Mouse (Mus musculus): ENCODE measurements around the gene Wap. TPM values are rescaled to one million over a fixed set of nuclear protein-coding genes. Genes with fewer than 3 reads are reported as not detected.

The Wap gene
- total RNA-seq (2012; rRNA removed) = not detected in 2 replicates
- total RNA-seq (2014; rRNA removed) = not detected in 2 replicates
- polyA plus RNA-seq (2012; ENCODE audit: insufficient read length, low read depth) = not detected in 2 replicates

DNA sequence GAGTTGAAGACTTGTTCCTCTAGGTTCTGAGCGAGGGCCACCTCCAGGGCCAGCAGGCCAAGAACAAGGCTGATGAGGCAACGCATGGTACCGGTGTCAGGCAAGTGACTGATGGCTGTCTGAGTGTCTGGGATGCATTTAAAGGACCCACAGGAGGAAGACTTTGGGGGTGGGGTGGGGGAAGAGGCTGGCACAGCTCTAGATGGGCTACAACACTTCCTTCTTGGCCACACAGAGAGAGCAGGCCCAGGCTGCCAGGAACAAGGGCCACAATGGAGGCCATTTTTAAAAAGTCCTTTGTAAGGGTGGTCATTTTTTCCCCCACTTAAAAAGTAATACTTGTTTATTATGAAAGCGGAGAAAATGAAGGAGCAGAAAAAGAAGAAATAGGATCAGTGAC, at the start of gene Wap:
Gene Wap (minus strand): TSS at position 101 of the 400 bp plus-strand sequence.
- Histone ChIP-seq H3K4me1 (ENCODE audit: control insufficient read depth in 1 of 2, insufficient read depth in 2 of 2) (peaks cover 2 to 8% of the 10 kb centered on the region in 2 experiments; a peak in 3 of 4 replicates), H3K4me3 (replicated peaks in 1 of 3; ENCODE audit: low read depth in 2 of 3, low read length in 2 of 3, poor library complexity in 1 of 3) (no peak within 1 kb of the TSS), H3K27me3 (replicated peaks) (peaks cover 3% of the 10 kb centered on the region), H3K36me3 (replicated peaks in 1 of 2; ENCODE audit: control insufficient read depth in 1 of 2, insufficient read depth in 1 of 2, low read length in 1 of 2) (no peaks in the 10 kb centered on the region), H3K9me3 (replicated peaks; ENCODE audit: low read length) (no peaks in the 10 kb centered on the region), H3K4me2 (ENCODE audit: insufficient read depth, low read depth, poor library complexity, severe bottlenecking) (no peak within 1 kb of the TSS), H3K27ac (ENCODE audit: insufficient read depth, low read depth) (no peak within 1 kb of the TSS), H3K79me2 (replicated peaks; ENCODE audit: control insufficient read depth, extremely low read depth, insufficient read depth, poor library complexity, severe bottlenecking) (no peaks in the 10 kb centered on the region), H3K9ac (ENCODE audit: insufficient read depth, low read depth) (no peak within 1 kb of the TSS)
- no peak for DNase-seq (ENCODE audit: extremely low read depth)
- dilution Hi-C loops (cut with MboI; ENCODE audit: extremely low pct_ligation_motif_present, extremely low pct_unique_long_range_greater_than_20kb, low sequenced_read_pairs) = no loop called here
- in situ Hi-C loops (cut with MboI; ENCODE audit: low pct_ligation_motif_present, low pct_unique_long_range_greater_than_20kb, low sequenced_read_pairs) = no loop called here
- TF ChIP-seq ZKSCAN1 (IDR thresholded peaks at IDR 0.05; ENCODE audit: borderline replicate concordance, low read depth, low read length) = no peak
- TF ChIP-seq UBTF (IDR thresholded peaks at IDR 0.05; ENCODE audit: low read depth, low read length) = no peak
- TF ChIP-seq SMC3 (IDR thresholded peaks at IDR 0.05; ENCODE audit: low read depth, low read length) = no peak
- no peak for TF ChIP-seq MAFK (IDR thresholded peaks at IDR 0.05; ENCODE audit: insufficient replicate concordance, low read length)
- no peak for TF ChIP-seq RAD21 (IDR thresholded peaks at IDR 0.05; ENCODE audit: low read depth, low read length)
- TF ChIP-seq SIN3A (IDR thresholded peaks at IDR 0.05; ENCODE audit: low read length) = no peak
- no peak for TF ChIP-seq USF2 (conservative IDR thresholded peaks at IDR 0.05; ENCODE audit: low read depth, low read length)
- TF ChIP-seq USF1 (IDR thresholded peaks at IDR 0.05; ENCODE audit: low read depth, low read length) = no peak
- no peak for TF ChIP-seq PAX5 (IDR thresholded peaks at IDR 0.05; ENCODE audit: low read length)
- no peak for TF ChIP-seq MAX (IDR thresholded peaks at IDR 0.05; ENCODE audit: low read length)
- TF ChIP-seq NELFE (IDR thresholded peaks at IDR 0.05; ENCODE audit: low read depth, low read length) = no peak
- TF ChIP-seq ELF1 (IDR thresholded peaks at IDR 0.05; ENCODE audit: low read depth, low read length) = no peak
- no peak for TF ChIP-seq IRF4 (IDR thresholded peaks at IDR 0.05; ENCODE audit: low read depth, low read length)

- Histone ChIP-seq H3K9me3 (replicated peaks; ENCODE audit: low read length) (peaks cover 25% of the 10 kb centered on the region), H3K27me3 (replicated peaks) (peaks cover 70% of the 10 kb centered on the region), H3K9ac (ENCODE audit: insufficient read depth, low read depth) (no peak overlapping the region), H3K4me1 (ENCODE audit: control insufficient read depth in 1 of 2, insufficient read depth in 2 of 2) (no peaks in the 10 kb centered on the region), H3K79me2 (replicated peaks; ENCODE audit: control insufficient read depth, extremely low read depth, insufficient read depth, poor library complexity, severe bottlenecking) (no peaks in the 10 kb centered on the region), H3K27ac (ENCODE audit: insufficient read depth, low read depth) (no peak overlapping the region), H3K4me2 (ENCODE audit: insufficient read depth, low read depth, poor library complexity, severe bottlenecking) (no peak overlapping the region), H3K4me3 (replicated peaks in 1 of 3; ENCODE audit: low read depth in 2 of 3, low read length in 2 of 3, poor library complexity in 1 of 3) (no peak overlapping the region), H3K36me3 (replicated peaks in 1 of 2; ENCODE audit: control insufficient read depth in 1 of 2, insufficient read depth in 1 of 2, low read length in 1 of 2) (no peaks in the 10 kb centered on the region)
- TF ChIP-seq MAZ (IDR thresholded peaks at IDR 0.05; ENCODE audit: low read depth, low read length) (no peak), MAX (IDR thresholded peaks at IDR 0.05; ENCODE audit: low read length) (no peak), MAFK (IDR thresholded peaks at IDR 0.05; ENCODE audit: insufficient replicate concordance, low read length) (no peak), POLR2A (IDR thresholded peaks at IDR 0.05; ENCODE audit: low read depth, low read length) (no peak), ZC3H11A (IDR thresholded peaks at IDR 0.05; ENCODE audit: low read depth, low read length) (no peak), UBTF (IDR thresholded peaks at IDR 0.05; ENCODE audit: low read depth, low read length) (no peak), MXI1 (IDR thresholded peaks at IDR 0.05; ENCODE audit: low read depth, low read length) (no peak), TBP (conservative IDR thresholded peaks at IDR 0.05; ENCODE audit: low read depth, low read length) (no peak), RAD21 (IDR thresholded peaks at IDR 0.05; ENCODE audit: low read depth, low read length) (no peak), NELFE (IDR thresholded peaks at IDR 0.05; ENCODE audit: low read depth, low read length) (no peak), TCF12 (IDR thresholded peaks at IDR 0.05; ENCODE audit: low read depth, low read length) (no peak), USF2 (conservative IDR thresholded peaks at IDR 0.05; ENCODE audit: low read depth, low read length) (no peak), GABPA (IDR thresholded peaks at IDR 0.05; ENCODE audit: insufficient replicate concordance, low read depth, low read length) (no peak), ZKSCAN1 (IDR thresholded peaks at IDR 0.05; ENCODE audit: borderline replicate concordance, low read depth, low read length) (no peak)
- no peak for DNase-seq (ENCODE audit: extremely low read depth)
- dilution Hi-C loops (cut with MboI; ENCODE audit: extremely low pct_ligation_motif_present, extremely low pct_unique_long_range_greater_than_20kb, low sequenced_read_pairs) = no loop called here
- in situ Hi-C loops (cut with MboI; ENCODE audit: low pct_ligation_motif_present, low pct_unique_long_range_greater_than_20kb, low sequenced_read_pairs) = no loop called here
These were observed 46.3 kb upstream of the Wap start for GRCm38 (mm10) chr11:6684741-6685140.

Data from CH12.LX (cell line).